Mouse (Mus musculus): ENCODE results near the gene Arap1.

Gene Arap1

DNA sequence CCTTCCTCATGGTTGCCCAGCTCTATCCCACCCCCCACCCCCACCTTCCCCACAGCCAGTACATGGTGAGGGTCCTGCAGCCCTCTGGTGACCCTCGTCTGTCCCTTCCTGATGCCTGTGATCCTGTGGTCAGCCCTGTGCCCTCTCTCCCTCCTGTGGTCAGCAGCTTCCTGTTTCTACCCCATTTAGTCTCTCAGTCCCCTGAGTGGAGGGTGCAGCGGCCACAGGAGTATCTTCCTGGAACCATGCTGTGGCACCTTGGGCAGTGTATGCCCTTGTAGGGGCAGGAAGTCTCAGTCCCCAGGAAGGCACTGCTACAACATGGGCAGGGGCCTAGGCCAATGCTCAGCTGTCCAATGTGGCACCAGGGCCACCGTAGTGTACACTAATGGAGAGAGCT lies 9.0 kb downstream of the Arap1 start:
- CTCF ChIA-PET = interaction anchor here (0.6 to 1.9 kb wide), 2 partner anchors 11 to 63 kb away, joined by 4 to 19 read pairs; no protein-coding TSS in a partner anchor

DNA sequence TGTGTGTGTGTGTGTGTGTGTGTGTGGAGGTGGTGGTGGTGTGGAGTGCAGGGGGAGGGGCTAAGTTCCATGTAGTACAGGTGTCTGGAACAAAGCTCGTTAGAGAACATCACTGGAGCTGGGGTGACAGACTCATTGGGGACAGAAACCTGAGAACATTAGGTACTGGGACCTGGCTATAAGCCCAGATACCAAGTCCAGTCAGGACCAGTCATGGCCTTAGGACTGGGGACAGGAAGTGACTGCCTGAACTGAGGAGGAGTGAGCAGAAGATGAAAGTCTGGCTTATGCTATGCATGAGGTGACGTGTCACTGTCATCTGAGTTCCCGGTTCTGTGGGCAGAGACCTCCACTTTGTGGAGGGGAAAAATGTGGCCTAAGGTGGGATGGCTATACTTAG lies 12.5 kb downstream of the Arap1 start:
- CTCF ChIA-PET = no interaction called here

DNA sequence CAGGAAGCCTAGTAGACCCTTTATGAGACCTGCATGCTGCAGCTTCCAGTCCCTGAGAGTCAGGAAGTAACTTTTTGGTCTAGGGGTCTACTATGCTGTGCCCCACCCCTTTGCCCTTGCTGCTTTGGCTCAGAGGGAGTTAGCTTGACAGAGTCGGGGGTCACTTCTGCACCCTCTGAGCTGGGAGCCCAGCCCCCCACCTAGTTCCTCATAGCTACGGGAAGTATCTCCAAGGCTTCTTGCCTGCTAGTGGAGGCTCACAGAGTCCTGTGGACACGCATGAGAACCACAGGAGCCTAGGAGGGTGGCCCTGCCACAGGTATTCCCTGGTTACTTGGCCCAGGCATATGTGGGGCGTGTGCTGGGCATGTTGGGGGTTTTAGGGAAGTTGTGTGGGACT lies 13.2 kb downstream of the Arap1 start:
- CTCF ChIA-PET = interaction anchor here (0.6 kb wide), 2 partner anchors 66 to 227 kb away, joined by 4 to 6 read pairs; no protein-coding TSS in a partner anchor

DNA sequence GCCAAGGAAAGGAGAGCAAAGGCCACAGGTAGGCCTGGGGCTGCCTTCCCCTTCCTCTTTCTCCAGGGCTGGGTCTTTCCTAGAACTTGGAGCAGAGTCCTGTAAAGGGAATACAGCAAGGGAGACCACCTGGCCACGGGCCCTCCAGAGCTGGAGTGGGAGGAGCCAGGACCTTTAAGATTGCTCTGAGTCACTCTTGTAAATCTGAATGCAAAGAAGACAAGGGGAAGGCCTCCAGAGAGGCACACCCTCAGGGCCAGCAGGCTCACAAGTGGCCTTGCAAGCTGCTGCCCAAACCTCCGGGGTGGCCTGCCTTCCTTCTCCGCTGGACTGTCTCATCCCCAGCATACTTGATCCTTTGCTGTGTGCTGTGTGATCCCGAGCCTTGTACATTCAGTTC lies 13.9 kb downstream of the Arap1 start:
- CTCF ChIA-PET = interaction anchor here (0.6 to 1.8 kb wide), 3 partner anchors 51 to 227 kb away, joined by 4 to 12 read pairs (median 6); no protein-coding TSS in a partner anchor

DNA sequence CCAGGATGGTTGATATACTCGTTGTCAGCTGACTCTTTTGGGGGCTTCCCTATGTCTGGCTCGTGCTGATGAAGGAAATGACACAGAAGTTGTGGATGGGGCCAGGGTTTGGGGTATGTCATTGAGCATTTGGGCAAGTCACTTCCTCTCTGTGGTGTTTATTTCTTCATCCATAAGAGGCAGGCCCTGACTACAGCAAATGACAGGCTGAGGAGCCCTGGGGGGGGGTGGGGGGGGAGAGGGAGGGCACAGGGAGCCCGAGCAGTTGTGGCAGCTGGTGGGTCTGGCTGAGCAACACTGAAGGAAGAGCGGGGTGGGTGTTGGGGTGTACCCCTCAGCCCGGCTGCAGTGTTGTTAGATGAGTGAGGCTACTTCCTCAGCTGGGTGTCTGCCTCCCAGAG lies 14.9 kb downstream of the Arap1 start:
- CTCF ChIA-PET = interaction anchor here (0.6 to 1.8 kb wide), 3 partner anchors 15 to 52 kb away, joined by 3 to 12 read pairs (median 5); no protein-coding TSS in a partner anchor

DNA sequence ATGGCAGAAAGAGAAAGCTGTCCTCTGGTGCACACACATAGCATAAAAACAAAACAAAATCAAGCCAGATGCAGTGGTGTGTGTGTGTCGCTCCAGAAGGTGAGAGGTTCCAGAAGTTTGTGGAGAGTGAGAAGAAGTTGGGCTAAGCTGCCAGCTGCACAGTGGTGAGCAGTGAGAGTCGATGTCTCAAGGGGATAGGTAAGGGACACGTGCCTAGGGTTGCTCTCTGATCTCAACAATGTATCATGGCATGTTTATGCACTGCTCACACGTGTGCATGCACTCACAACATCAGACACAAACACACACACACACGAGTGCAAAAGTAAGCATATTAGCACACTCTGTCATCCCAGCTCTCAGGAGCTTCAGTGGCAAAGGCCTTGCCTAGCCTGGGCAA lies 16.0 kb downstream of the Arap1 start:
- CTCF ChIA-PET = no interaction called here

DNA sequence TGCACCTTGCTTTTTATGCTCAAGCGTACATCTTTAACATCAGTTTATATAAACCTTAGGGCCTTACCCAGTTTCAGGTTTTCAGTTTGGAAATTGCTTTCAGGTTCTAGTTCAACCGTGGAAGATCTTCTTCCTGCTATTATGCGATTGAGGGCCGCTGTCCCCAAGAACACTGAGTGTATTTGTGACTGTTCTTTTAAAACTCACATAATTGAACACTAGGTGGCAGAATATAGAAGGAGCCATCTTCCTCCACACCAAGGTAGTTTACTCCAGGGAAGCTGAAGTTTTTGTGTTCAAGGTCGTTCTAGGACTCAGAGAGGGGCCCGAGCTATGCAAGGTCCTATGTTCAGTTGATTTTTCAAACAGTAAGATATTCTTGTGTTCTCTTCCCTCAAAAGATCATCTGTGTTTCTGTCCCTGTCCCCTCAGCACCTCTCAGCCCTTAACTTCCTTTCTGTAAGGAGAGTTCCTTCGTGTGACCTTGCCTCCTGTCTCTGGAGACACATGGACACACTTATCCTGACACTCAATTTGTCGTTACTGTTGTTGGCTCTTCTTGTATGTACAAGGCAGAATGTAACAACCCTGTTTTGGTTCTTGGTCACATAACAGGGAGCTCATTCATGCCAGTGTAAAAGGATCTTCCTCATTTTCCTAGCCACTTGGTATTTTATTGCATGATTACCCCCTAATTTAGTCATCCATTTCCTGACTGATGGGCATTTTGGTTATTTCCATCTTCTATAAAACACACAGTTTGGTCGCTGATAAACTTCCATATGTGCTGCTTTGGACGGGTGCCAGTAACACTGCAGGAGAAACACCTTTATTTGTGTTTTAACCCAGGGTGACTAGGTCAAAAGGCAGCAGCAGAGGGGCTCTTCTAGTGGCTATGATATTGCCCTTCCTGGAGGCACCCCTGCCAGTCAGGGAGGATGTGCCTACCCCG lies 20.3 kb downstream of the Arap1 start:
- CTCF ChIA-PET = interaction anchor here (1.0 to 1.3 kb wide), 2 partner anchors 12 to 16 kb away, joined by 6 to 19 read pairs; no protein-coding TSS in a partner anchor

DNA sequence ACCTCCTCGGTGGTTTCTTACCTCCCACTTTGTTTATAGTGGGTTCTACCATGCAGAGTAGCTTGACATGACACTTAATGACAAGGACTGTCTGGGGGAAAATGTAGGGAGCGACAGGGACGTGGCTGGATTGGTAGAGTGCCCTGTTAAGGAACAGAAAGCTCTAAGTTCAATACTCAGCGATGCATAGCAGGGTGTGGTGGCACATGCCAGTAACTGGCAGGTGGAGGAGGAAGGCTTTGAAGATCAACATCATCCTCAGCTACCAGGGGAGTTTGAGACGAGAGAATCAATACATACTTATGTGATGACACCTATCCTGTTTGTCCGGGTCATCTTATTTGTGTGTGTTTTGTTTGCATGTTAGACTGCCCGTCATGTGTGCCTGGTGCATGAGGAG lies 21.8 kb downstream of the Arap1 start:
- CTCF ChIA-PET = interaction anchor here (0.5 to 0.6 kb wide), 2 partner anchors 14 to 62 kb away, joined by 3 to 8 read pairs; no protein-coding TSS in a partner anchor

DNA sequence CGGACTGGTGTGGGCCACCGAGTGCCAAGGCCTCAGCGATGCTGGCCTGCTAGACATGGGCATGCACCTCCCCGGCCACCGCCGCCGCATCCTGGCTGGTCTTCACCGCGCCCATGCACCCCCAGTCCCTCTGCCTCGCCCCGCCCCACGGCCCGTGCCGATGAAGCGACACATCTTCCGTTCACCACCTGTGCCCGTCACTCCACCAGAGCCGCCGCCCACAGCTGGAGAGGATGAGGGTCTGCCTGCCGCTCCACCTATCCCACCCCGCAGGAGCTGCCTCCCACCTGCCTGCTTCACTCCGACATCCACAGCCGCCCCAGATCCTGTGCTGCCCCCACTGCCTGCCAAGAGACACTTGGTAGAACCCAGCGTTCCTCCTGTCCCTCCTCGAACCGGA lies 25.2 kb downstream of the Arap1 start:
- CTCF ChIA-PET = interaction anchor here (0.6 kb wide), 1 partner anchor 17 kb away, joined by 8 read pairs; no protein-coding TSS in a partner anchor

DNA sequence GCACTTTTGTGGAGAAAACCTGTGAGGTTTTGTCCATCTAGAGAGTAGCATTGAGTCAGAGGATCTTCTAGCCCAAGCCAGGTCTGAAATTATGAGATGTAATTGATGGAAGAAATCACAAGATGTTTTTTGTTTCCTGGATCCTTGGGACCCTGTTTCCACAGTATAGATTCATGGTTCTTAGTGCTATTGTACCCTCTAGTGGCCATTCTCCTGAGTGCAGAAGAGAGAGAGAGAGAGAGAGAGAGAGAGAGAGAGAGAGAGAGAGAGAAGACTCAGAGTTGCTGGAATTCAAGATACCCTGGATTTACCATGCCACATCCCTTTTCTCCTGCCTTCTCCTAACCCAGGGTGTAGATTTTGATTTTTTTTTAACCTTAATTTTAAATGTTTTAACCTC lies 26.3 kb downstream of the Arap1 start:
- CTCF ChIA-PET = no interaction called here

DNA sequence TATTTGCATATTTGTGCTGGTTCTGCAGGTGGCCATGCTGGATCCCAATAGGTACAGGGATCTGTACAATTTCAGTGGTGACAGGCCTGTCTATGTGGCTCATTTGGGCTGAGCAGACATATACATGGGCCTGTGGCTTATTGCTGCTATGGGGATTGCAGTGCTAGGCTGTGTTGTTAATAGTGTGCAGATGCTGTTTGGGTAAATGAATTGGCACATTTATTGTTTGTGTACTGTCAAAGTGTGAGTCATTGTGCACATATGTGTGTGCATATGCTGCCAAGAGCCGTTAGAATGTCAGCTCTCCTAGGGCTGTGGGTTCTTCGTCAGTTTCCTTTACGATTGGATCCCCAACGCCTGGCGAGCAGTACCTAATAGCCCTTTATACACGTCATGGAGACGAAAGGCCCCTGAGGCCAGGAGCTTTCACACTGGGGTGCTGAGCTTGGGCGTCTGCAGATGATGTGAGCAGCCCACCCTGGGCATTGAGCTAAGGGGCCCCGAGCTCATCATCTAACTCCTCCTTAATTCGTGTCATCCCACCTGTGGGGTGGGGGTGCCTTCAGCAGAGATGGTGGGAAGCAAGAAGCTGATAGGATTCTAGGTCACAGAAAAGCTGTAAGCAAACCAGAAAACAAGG lies 29.0 kb downstream of the Arap1 start:
- CTCF ChIA-PET = interaction anchor here (0.9 to 1.2 kb wide), 2 partner anchors 13 to 36 kb away, joined by 3 read pairs; no protein-coding TSS in a partner anchor

DNA sequence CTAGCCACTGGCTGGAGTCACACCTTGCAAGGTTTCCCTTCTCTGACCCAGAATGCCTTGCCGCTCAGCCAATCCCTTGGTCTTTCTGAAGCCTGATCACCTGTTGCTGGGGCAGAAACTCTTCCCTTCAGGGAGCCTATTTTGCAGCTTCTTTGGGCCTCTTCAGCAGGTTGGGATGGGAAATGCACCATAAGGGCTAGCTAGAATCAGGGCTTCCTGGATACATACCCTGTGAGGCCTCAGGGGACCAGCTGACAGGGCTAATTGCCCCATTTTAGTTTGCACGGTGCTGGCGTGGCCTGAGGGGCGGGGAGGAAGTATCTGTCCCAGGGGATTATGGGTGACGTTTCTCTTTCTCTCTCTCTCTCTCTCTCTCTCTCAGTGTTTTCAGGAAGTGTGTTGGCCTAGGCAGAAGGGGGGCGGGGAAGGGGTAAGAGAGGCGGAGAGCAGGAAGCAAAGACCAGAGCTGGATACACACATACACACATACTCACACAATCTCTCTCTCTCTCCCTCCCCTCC lies 29.9 kb downstream of the Arap1 start:
- CTCF ChIA-PET = interaction anchor here (0.6 to 0.9 kb wide), 7 partner anchors 12 to 246 kb away, joined by 3 to 6 read pairs (median 3); no protein-coding TSS in a partner anchor

DNA sequence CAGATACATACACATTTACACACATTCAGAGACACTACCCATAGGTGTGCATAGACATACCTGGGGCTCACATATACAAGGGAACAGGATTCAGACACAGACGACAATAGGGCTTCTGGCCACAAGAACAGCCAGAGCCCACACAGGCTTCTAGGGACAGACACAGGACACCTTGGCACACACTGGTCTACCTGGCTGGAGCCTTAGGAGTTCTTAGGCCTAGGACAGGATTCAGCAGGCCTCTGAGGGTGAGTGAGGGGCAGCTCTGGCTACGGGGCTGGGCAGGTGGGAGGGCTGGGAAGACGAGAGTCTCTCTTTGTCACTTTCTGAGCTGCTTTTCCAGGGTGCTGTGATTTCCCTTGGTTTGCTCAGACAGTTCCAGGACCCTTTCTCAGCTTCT lies 30.4 kb downstream of the Arap1 start:
- CTCF ChIA-PET = interaction anchor here (0.6 to 0.7 kb wide), 5 partner anchors 12 to 246 kb away, joined by 3 to 6 read pairs (median 3); no protein-coding TSS in a partner anchor

DNA sequence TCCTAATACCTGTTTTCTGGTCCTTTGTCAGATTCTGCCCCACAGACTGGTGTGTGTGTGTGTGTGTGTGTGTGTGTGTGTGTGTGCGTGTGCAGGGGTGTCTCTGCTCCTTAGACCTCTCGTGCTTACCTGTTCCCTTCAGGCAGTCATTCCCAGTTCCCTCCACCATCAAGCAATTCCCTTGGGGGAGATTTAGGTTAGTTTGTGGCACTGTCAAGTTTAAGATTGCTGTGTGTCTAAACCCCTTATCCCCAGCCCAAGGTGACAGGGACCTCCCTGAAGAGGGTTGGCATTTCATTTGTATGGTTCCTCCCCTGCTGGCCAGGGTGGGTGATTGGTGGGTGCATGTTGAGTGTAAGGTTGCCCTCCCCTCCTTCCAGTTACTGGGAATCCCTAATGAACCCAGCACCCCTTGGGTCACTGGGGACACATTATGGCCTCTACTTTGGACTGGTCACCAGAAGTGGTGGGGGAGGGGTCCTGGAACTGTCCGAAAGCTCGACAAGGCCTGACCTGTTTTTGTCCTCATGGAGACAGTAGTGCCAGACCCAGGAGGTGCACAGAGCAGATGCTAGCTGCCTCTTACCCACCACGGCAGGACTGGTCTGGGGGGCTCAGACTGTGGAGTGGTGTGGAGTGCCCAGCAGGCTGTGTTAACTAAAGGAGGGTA lies 31.1 kb downstream of the Arap1 start:
- CTCF ChIA-PET = interaction anchor here (0.7 kb wide), 3 partner anchors 13 to 247 kb away, joined by 3 to 6 read pairs (median 3); no protein-coding TSS in a partner anchor

DNA sequence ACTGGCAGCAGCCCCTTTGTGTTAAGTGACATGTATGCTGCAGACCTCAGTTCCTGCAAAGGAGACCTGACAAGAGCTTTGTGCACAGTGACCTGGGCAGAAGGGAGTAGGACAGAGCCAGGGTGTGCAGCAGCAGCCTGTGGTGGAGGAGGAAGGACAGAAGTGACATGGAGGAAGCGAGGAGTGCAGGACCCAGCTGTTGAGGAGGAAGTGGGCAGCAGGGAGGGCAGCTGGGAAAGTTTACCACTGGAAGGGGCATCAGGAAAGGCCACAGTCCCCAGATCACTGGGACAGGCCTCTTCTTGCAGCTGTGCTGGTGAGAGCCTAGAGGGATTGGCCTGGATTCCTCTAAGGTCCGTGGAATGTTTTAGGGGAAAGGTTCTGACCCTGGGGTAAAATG lies 31.9 kb downstream of the Arap1 start:
- CTCF ChIA-PET = interaction anchor here (1.6 kb wide), 1 partner anchor 78 kb away, joined by 3 read pairs; no protein-coding TSS in a partner anchor

DNA sequence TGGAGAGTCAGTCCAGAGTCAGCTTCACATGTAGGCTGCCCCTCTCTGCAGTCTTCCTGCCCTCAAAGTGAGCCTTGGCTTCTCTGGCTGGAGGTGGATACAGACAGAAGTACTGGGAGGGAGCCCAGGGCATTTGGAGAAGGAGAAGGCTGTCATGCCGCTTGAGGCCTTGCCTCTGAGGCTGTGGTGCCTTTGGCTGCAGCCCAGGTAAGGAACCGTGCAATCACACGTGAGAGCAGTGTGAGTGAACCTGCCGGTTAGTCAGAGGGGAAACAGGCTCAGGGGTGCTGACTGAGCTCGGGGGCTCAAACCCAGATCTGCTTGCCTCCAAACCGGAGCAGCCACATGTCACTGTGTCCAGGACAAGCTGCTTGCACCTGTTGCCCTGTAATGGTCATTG lies 33.6 kb downstream of the Arap1 start:
- CTCF ChIA-PET = interaction anchor here (0.7 kb wide), 1 partner anchor 122 kb away, joined by 3 read pairs; no protein-coding TSS in a partner anchor

DNA sequence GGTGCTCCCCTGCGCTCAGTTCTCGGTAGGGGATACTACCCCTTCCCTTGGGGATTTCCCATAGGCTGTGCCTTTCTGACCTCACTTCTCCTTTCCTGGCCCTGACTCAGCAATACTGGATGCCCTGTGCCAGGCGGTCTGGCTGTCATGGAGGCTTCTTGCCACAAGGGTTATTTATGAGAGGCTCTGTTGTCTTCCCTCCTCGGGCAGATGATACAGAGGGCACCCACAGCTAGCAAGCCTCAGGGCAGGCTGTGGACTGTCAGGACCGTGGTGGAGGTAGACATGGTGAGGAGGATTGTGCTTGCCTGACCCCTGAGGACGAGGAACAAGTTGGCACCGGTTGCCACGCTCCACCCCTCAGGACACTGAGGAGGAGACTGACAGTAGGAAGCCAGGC lies 34.5 kb downstream of the Arap1 start:
- CTCF ChIA-PET = interaction anchor here (1.0 kb wide), 1 partner anchor 32 kb away, joined by 3 read pairs; no protein-coding TSS in a partner anchor

DNA sequence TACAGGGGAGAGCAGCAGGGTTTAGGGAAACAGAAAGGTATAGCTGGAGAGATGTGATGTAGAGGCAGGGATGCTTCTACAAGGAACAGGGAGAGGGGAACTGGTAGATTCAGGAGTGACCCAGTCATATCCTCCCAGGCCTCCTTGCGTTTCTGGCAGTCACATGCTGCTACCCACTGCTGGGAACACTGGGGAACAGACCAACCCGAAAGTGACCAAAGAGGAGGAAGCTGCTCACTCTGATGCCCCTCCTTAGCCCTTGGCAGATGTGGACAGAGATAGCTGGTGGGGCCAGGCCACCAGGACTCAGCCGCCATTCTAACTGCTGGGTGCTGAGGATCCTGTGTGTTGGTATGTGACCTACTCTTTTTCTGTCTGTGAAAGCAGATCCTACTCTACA lies 35.9 kb downstream of the Arap1 start:
- CTCF ChIA-PET = no interaction called here

DNA sequence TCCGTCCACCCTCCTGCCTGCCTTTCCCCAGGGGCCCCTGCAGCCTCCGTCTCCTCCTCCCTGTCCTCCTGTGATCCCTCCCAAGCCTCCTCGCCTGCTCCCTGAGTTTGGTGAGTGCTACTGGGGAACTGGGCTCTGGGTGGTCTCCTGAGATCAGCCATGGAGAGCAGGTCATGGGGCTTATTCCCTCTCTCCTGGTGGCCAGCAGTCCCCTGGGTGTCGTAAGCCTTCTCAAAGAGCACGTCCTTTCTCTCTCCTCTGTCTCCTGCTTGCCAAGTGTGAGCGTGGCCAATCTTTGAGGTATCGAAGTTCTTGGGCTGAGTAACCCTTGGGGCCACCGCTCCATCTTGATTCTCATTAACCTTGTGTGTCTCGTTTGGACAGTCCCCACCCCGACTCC lies 37.1 kb downstream of the Arap1 start:
- CTCF ChIA-PET = no interaction called here

DNA sequence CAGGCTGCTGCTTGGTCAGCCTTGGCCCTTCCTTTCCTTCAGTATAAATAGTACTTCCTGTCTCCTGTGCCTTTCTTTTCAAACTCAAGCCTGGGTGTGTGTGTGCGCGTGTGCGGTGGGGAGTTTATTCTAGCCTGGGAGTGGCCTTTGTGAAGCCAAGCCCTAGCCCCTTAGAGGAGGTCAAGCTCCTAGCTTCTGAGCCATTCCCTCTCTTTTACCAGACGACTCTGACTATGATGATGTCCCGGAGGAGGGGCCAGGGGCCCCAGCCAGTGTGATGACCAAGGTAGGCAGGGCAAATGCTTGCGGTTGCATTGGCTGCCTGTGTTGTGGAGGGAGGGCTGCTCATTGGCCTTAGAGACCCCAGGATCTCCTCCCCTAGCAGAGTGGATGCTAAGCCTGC lies 37.5 kb downstream of the Arap1 start:
- CTCF ChIA-PET = interaction anchor here (0.5 kb wide), 1 partner anchor 315 kb away, joined by 3 read pairs; no protein-coding TSS in a partner anchor

Measured in spleen, embryonic (tissue).